Mouse (Mus musculus): ENCODE results near the gene Bud23. TPM values are rescaled to one million over a fixed set of nuclear protein-coding genes. Genes with fewer than 3 reads are reported as not detected.

Gene Bud23
- polyA plus RNA-seq, 1 experiment from 2014 or later = 74.4 TPM

GRCm38 (mm10) chr5:135034593-135034992 lies 30.2 kb downstream of the Bud23 start:
- H3K9ac ChIP-seq (ENCODE audit: low read depth, low read length) = no peak overlapping the region
- H3K4me1 ChIP-seq (ENCODE audit: control insufficient read depth, insufficient read depth, low read length) = no peaks in the 10 kb centered on the region
- H3K27ac ChIP-seq (ENCODE audit: low read length) = no peak overlapping the region
- no peak overlapping the region for H3K4me3 ChIP-seq (ENCODE audit: low read depth, low read length)
- no peaks in the 10 kb centered on the region for H3K27me3 ChIP-seq (ENCODE audit: control insufficient read depth, insufficient read depth, low read depth, low read length)
- peaks cover 8% of the 10 kb centered on the region; the same call in 1 of the 2 replicates for H3K36me3 ChIP-seq (ENCODE audit: control insufficient read depth, insufficient read depth, low read length)
- WGBS = 100% methylated on average over 2 of the region's 2 CpGs
- H3K9me3 ChIP-seq (replicated peaks; ENCODE audit: control insufficient read depth, low read length, poor library complexity, severe bottlenecking) = no peaks in the 10 kb centered on the region
- no peak overlapping the region for H3K4me2 ChIP-seq (ENCODE audit: low read length)
- ATAC-seq = no peak

- no peaks in the 10 kb centered on the region for H3K9me3 ChIP-seq (replicated peaks; ENCODE audit: control insufficient read depth, low read length, poor library complexity, severe bottlenecking)
- peaks cover 3% of the 10 kb centered on the region; the same call in 1 of the 2 replicates for H3K4me1 ChIP-seq (ENCODE audit: control insufficient read depth, insufficient read depth, low read length)
- ATAC-seq = no peak
- H3K27ac ChIP-seq (ENCODE audit: low read length) = no peak overlapping the region
- H3K27me3 ChIP-seq (ENCODE audit: control insufficient read depth, insufficient read depth, low read depth, low read length) = no peaks in the 10 kb centered on the region
- H3K4me3 ChIP-seq (ENCODE audit: low read depth, low read length) = no peak overlapping the region
- no peak overlapping the region for H3K4me2 ChIP-seq (ENCODE audit: low read length)
- H3K9ac ChIP-seq (ENCODE audit: low read depth, low read length) = no peak overlapping the region
- no peaks in the 10 kb centered on the region for H3K36me3 ChIP-seq (ENCODE audit: control insufficient read depth, insufficient read depth, low read length)
- 92% methylated on average over 5 of the region's 5 CpGs for WGBS
These were observed 32.2 kb downstream of the Bud23 start for GRCm38 (mm10) chr5:135032581-135032980.

- Histone ChIP-seq H3K4me1 (ENCODE audit: control insufficient read depth, insufficient read depth, low read length) (peaks cover 20% of the 10 kb centered on the region), H3K9ac (ENCODE audit: low read depth, low read length) (0 out of 2 replicates have a peak overlapping the region, but pooled peaks have one; percentile 14), H3K27me3 (ENCODE audit: control insufficient read depth, insufficient read depth, low read depth, low read length) (no peaks in the 10 kb centered on the region), H3K4me3 (ENCODE audit: low read depth, low read length) (no peak overlapping the region), H3K9me3 (replicated peaks; ENCODE audit: control insufficient read depth, low read length, poor library complexity, severe bottlenecking) (no peaks in the 10 kb centered on the region), H3K27ac (ENCODE audit: low read length) (no peak overlapping the region), H3K4me2 (ENCODE audit: low read length) (no peak overlapping the region), H3K36me3 (ENCODE audit: control insufficient read depth, insufficient read depth, low read length) (no peaks in the 10 kb centered on the region)
- 56% methylated on average over 18 of the region's 18 CpGs for WGBS
- ATAC-seq = no peak
These were observed 35.5 kb downstream of the Bud23 start for GRCm38 (mm10) chr5:135029007-135029854.

GRCm38 (mm10) chr5:135025899-135026298 lies 38.9 kb downstream of the Bud23 start:
- no peak overlapping the region for H3K27ac ChIP-seq (ENCODE audit: low read length)
- ATAC-seq = no peak

DNA sequence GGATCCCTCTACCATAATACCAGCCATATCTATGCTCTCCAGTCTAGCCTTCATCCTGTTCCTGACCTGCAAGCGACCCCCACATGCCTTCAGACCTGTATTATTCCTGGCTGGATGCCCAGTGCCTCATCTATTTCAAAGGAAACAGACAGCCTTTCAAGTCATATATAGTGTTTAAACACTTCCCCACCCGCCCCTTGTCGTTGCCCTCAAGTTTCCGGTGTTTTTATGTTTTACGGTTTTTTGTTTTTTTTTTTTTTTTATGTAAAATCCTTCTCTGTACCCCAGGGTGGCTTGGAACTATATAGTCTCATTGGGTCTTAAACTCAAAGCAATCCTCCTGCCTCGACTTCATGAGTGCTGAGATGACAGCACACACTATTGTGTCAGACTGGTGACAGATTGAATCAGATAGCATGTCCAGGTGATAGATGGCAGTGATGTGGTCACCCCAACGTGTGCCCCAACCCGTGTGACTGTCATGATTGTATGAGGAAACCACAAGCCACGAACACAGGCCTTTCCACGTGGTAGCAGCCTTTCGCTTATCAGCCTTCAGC lies 40.0 kb downstream of the Bud23 start:
- Histone ChIP-seq H3K4me1 (ENCODE audit: control insufficient read depth, insufficient read depth, low read length) (peaks cover 24% of the 10 kb centered on the region), H3K4me2 (ENCODE audit: low read length) (peak overlapping the region; percentile 89), H3K36me3 (ENCODE audit: control insufficient read depth, insufficient read depth, low read length) (no peaks in the 10 kb centered on the region), H3K27ac (ENCODE audit: low read length) (no peak overlapping the region), H3K9ac (ENCODE audit: low read depth, low read length) (no peak overlapping the region), H3K9me3 (replicated peaks; ENCODE audit: control insufficient read depth, low read length, poor library complexity, severe bottlenecking) (no peaks in the 10 kb centered on the region), H3K4me3 (ENCODE audit: low read depth, low read length) (peak overlapping the region; percentile 75; the same call in 1 of the 2 replicates), H3K27me3 (ENCODE audit: control insufficient read depth, insufficient read depth, low read depth, low read length) (no peaks in the 10 kb centered on the region)
- 81% methylated on average over 11 of the region's 11 CpGs for WGBS
- no peak for ATAC-seq

More at GRCm38 (mm10) chr5:135025899-135026298, 38.9 kb downstream of the Bud23 start:
- H3K4me3 ChIP-seq (ENCODE audit: low read depth, low read length) = no peak overlapping the region
- H3K9ac ChIP-seq (ENCODE audit: low read depth, low read length) = peak overlapping the region; percentile 31
- no peaks in the 10 kb centered on the region for H3K36me3 ChIP-seq (ENCODE audit: control insufficient read depth, insufficient read depth, low read length)
- WGBS = 23% methylated on average over 7 of the region's 7 CpGs
- no peaks in the 10 kb centered on the region for H3K9me3 ChIP-seq (replicated peaks; ENCODE audit: control insufficient read depth, low read length, poor library complexity, severe bottlenecking)
- H3K27me3 ChIP-seq (ENCODE audit: control insufficient read depth, insufficient read depth, low read depth, low read length) = no peaks in the 10 kb centered on the region
- peaks cover 24% of the 10 kb centered on the region for H3K4me1 ChIP-seq (ENCODE audit: control insufficient read depth, insufficient read depth, low read length)
- H3K4me2 ChIP-seq (ENCODE audit: low read length) = peak overlapping the region; percentile 25; the same call in 1 of the 2 replicates

- Histone ChIP-seq H3K4me2 (ENCODE audit: low read length) (peak within 1 kb of the TSS; percentile 89), H3K9me3 (replicated peaks; ENCODE audit: control insufficient read depth, low read length, poor library complexity, severe bottlenecking) (no peaks in the 10 kb centered on the region), H3K27me3 (ENCODE audit: control insufficient read depth, insufficient read depth, low read depth, low read length) (no peaks in the 10 kb centered on the region), H3K9ac (ENCODE audit: low read depth, low read length) (peak within 1 kb of the TSS; percentile 83), H3K36me3 (ENCODE audit: control insufficient read depth, insufficient read depth, low read length) (no peaks in the 10 kb centered on the region), H3K27ac (ENCODE audit: low read length) (peak within 1 kb of the TSS; percentile 47), H3K4me1 (ENCODE audit: control insufficient read depth, insufficient read depth, low read length) (peaks cover 20% of the 10 kb centered on the region), H3K4me3 (ENCODE audit: low read depth, low read length) (peak within 1 kb of the TSS; percentile 75)
- ATAC-seq = peak; percentile 94
- WGBS = under 1% methylated on average over 61 of the region's 61 CpGs
These were observed 41.2 kb downstream of the Bud23 start, which contains the start of gene Stx1a for GRCm38 (mm10) chr5:135023344-135024173. Gene Stx1a (plus strand): TSS chr5:135023482.

GRCm38 (mm10) chr5:135021814-135022213 lies 42.9 kb downstream of the Bud23 start:
- Histone ChIP-seq H3K4me2 (ENCODE audit: low read length) (no peak overlapping the region), H3K9me3 (replicated peaks; ENCODE audit: control insufficient read depth, low read length, poor library complexity, severe bottlenecking) (no peaks in the 10 kb centered on the region), H3K4me1 (ENCODE audit: control insufficient read depth, insufficient read depth, low read length) (peaks cover 20% of the 10 kb centered on the region), H3K27me3 (ENCODE audit: control insufficient read depth, insufficient read depth, low read depth, low read length) (no peaks in the 10 kb centered on the region), H3K27ac (ENCODE audit: low read length) (no peak overlapping the region), H3K9ac (ENCODE audit: low read depth, low read length) (no peak overlapping the region), H3K4me3 (ENCODE audit: low read depth, low read length) (no peak overlapping the region), H3K36me3 (ENCODE audit: control insufficient read depth, insufficient read depth, low read length) (no peaks in the 10 kb centered on the region)
- 73% methylated on average over 6 of the region's 6 CpGs for WGBS
- no peak for ATAC-seq

GRCm38 (mm10) chr5:135016224-135016759 lies 48.5 kb downstream of the Bud23 start:
- Histone ChIP-seq H3K4me2 (ENCODE audit: low read length) (no peak overlapping the region), H3K4me3 (ENCODE audit: low read depth, low read length) (no peak overlapping the region), H3K9ac (ENCODE audit: low read depth, low read length) (no peak overlapping the region), H3K27me3 (ENCODE audit: control insufficient read depth, insufficient read depth, low read depth, low read length) (no peaks in the 10 kb centered on the region), H3K36me3 (ENCODE audit: control insufficient read depth, insufficient read depth, low read length) (no peaks in the 10 kb centered on the region), H3K9me3 (replicated peaks; ENCODE audit: control insufficient read depth, low read length, poor library complexity, severe bottlenecking) (no peaks in the 10 kb centered on the region), H3K4me1 (ENCODE audit: control insufficient read depth, insufficient read depth, low read length) (peaks cover 10% of the 10 kb centered on the region), H3K27ac (ENCODE audit: low read length) (no peak overlapping the region)
- 68% methylated on average over 4 of the region's 4 CpGs for WGBS
- ATAC-seq = no peak
